Mouse (Mus musculus): ENCODE results near the gene Phactr2.
A peak's percentile ranks its signal among the peaks of the same experiment; 100 is the strongest.
"Not testable (repeated sequence)": the region's sequence is repeated elsewhere in the genome, so short reads cannot be mapped to it uniquely, and the experiment has no call there.

The Phactr2 gene

GRCm38 (mm10) chr10:13212829-13213228 lies 261.4 kb downstream of the Phactr2 start:
- no peak for DNase-seq (ENCODE audit: low spot score)

GRCm38 (mm10) chr10:13212326-13212725 lies 261.9 kb downstream of the Phactr2 start:
- no peak for DNase-seq (ENCODE audit: low spot score)

- no peak for DNase-seq (ENCODE audit: low spot score)
Measured at GRCm38 (mm10) chr10:13209930-13210637, 264.1 kb downstream of the Phactr2 start.

GRCm38 (mm10) chr10:13209506-13209905 lies 264.7 kb downstream of the Phactr2 start:
- DNase-seq (ENCODE audit: low spot score): no peak

GRCm38 (mm10) chr10:13209061-13209460 lies 265.2 kb downstream of the Phactr2 start:
- DNase-seq (ENCODE audit: low spot score): no peak

- DNase-seq (ENCODE audit: low spot score): no peak
Measured at GRCm38 (mm10) chr10:13201741-13202293, 272.4 kb downstream of the Phactr2 start.

GRCm38 (mm10) chr10:13200862-13201261 lies 273.4 kb downstream of the Phactr2 start:
- no peak for DNase-seq (ENCODE audit: low spot score)

- DNase-seq (ENCODE audit: low spot score): no peak
Measured at GRCm38 (mm10) chr10:13199234-13199633, 275.0 kb downstream of the Phactr2 start.

- DNase-seq (ENCODE audit: low spot score): no peak
Measured at GRCm38 (mm10) chr10:13196872-13197507, 277.2 kb downstream of the Phactr2 start.

- not testable (repeated sequence) for DNase-seq (ENCODE audit: low spot score)
Measured at GRCm38 (mm10) chr10:13193496-13193895, 280.7 kb downstream of the Phactr2 start.

- peak; percentile 88 for DNase-seq (ENCODE audit: low spot score)
Measured at GRCm38 (mm10) chr10:13192731-13193351, 281.4 kb downstream of the Phactr2 start, which contains the start of gene Ltv1. Gene Ltv1 (minus strand): TSS chr10:13193168.

- DNase-seq (ENCODE audit: low spot score): no peak
Measured at GRCm38 (mm10) chr10:13189881-13190280, 284.3 kb downstream of the Phactr2 start.

- no peak for DNase-seq (ENCODE audit: low spot score)
Measured at GRCm38 (mm10) chr10:13186754-13187153, 287.5 kb downstream of the Phactr2 start.

GRCm38 (mm10) chr10:13184170-13184766 lies 289.9 kb downstream of the Phactr2 start:
- DNase-seq (ENCODE audit: low spot score): no peak

- no peak for DNase-seq (ENCODE audit: low spot score)
Measured at GRCm38 (mm10) chr10:13180211-13180610, 294.0 kb downstream of the Phactr2 start.

GRCm38 (mm10) chr10:13177973-13178624 lies 296.1 kb downstream of the Phactr2 start, which contains the start of gene Zc2hc1b:
Gene Zc2hc1b (minus strand): TSS chr10:13178023.
- no peak for DNase-seq (ENCODE audit: low spot score)

GRCm38 (mm10) chr10:13175866-13176265 lies 298.3 kb downstream of the Phactr2 start:
- no peak for DNase-seq (ENCODE audit: low spot score)

GRCm38 (mm10) chr10:13172798-13173221 lies 301.4 kb downstream of the Phactr2 start:
- DNase-seq (ENCODE audit: low spot score): no peak

GRCm38 (mm10) chr10:13171461-13171860 lies 302.8 kb downstream of the Phactr2 start:
- no peak for DNase-seq (ENCODE audit: low spot score)

- DNase-seq (ENCODE audit: low spot score): no peak
Measured at GRCm38 (mm10) chr10:13170739-13171448, 303.3 kb downstream of the Phactr2 start.

- DNase-seq (ENCODE audit: low spot score): no peak
Measured at GRCm38 (mm10) chr10:13168461-13168860, 305.8 kb downstream of the Phactr2 start.
